Mouse (Mus musculus): Measurements from ENCODE around the gene Kcnj10. TPM values are rescaled to one million over a fixed set of nuclear protein-coding genes. Genes with fewer than 3 reads are reported as not detected.
A peak's percentile ranks its signal among the peaks of the same experiment; 100 is the strongest.

Gene Kcnj10
- polyA plus RNA-seq, 1 experiment from 2014 or later, result 0.77 TPM

DNA sequence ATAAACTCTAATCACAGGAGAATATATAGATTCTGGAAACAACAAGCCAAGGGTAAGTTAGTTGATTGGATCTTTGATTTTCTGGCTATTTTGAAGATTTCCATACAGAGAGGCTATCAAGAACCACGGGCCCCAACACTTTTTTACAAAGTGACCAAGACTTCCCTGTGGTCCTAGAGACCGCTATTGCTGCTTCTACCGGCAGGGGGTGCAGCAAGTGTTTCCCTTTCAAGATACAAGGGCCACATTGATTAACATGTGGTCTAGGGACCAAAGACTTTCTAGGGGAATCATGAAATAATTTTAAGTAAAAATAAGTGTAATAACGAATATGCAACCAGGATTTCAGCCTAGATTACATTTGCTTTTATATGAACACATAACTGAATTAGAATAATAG lies 69.8 kb downstream of the Kcnj10 start:
- H3K36me3 ChIP-seq, result no peaks in the 10 kb centered on the region
- H3K4me1 ChIP-seq (replicated peaks), result peaks cover 6% of the 10 kb centered on the region; the same call in 1 of the 2 replicates
- peak; percentile 54 for DNase-seq (ENCODE audit: low spot score)
- no peak overlapping the region for H3K4me3 ChIP-seq
- H3K9me3 ChIP-seq, result no peaks in the 10 kb centered on the region
- 0 out of 2 replicates have a peak, but pooled peaks cover 3% of the 10 kb centered on the region for H3K27me3 ChIP-seq (ENCODE audit: insufficient read depth, poor library complexity, severe bottlenecking)
- WGBS, result 6% methylated on average over 4 of the region's 4 CpGs
- no peak overlapping the region for H3K27ac ChIP-seq

DNA sequence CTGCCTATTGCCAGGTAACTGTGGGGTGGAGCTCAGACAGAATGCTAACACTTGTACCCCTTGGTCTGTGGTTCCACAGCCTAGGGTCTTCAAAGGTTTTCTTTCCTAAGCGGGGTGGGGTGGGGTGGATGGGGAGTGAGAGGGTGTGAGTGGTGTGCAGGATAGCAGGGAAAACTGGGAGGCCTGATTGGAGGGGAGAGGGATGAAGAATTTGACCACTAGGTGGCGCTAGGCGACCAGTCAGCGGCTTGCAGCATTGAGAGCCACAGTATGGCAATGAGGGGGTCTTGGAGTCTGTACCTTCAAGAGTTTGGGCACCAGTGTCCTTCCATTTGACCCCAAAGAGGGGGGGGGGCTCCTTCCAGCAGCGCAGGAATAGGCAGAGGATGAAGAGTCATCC lies 71.2 kb downstream of the Kcnj10 start:
- WGBS, result 2% methylated on average over 5 of the region's 5 CpGs
- no peaks in the 10 kb centered on the region for H3K4me1 ChIP-seq (replicated peaks)
- DNase-seq (ENCODE audit: low spot score), result peak; percentile 79
- no peak overlapping the region for H3K4me3 ChIP-seq
- 0 out of 2 replicates have a peak, but pooled peaks cover 3% of the 10 kb centered on the region for H3K27me3 ChIP-seq (ENCODE audit: insufficient read depth, poor library complexity, severe bottlenecking)
- H3K27ac ChIP-seq, result no peak overlapping the region
- H3K36me3 ChIP-seq, result no peaks in the 10 kb centered on the region
- no peaks in the 10 kb centered on the region for H3K9me3 ChIP-seq

DNA sequence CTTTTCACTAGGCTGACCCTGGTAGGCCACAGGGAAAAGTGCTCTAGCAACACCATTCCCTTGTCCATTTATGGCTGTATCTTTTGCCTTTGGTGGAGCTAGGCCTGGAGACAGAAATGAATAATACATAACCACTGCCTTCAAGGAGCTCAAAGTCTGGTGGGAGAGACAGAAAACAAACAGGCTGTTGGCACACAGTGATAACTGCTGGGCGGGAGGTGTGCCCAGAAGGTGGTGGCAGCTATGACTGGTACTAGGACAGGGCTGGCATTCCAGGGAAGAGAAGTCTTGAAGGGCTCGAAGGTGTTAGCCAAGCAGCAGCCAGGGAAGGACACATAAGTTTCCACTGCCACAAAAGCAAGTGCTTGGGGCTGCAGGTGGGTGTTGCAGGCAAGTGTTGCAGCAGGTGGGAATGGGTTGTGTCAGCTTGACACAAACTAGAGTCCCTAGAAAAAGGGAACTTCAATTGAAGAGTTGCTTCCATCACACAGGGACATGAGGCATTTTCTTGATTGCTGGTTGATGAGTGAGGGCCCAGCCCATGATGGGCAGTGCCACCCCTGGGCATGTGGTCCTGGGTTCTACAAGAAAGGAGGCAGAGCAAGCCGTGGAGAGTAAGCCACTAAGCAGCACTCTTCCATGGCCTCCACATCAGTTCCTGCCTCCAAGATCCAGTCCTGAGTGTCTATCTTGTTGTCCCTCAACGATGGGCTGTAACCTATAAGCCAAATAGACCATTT lies 72.7 kb downstream of the Kcnj10 start:
- DNase-seq (ENCODE audit: low spot score), result no peak
- Histone ChIP-seq H3K4me1 (replicated peaks) (peaks cover 6% of the 10 kb centered on the region), H3K9me3 (no peaks in the 10 kb centered on the region), H3K27ac (no peak overlapping the region), H3K36me3 (no peaks in the 10 kb centered on the region), H3K4me3 (no peak overlapping the region), H3K27me3 (ENCODE audit: insufficient read depth, poor library complexity, severe bottlenecking) (0 out of 2 replicates have a peak, but pooled peaks cover 3% of the 10 kb centered on the region)
- 81% methylated on average over 4 of the region's 4 CpGs for WGBS

DNA sequence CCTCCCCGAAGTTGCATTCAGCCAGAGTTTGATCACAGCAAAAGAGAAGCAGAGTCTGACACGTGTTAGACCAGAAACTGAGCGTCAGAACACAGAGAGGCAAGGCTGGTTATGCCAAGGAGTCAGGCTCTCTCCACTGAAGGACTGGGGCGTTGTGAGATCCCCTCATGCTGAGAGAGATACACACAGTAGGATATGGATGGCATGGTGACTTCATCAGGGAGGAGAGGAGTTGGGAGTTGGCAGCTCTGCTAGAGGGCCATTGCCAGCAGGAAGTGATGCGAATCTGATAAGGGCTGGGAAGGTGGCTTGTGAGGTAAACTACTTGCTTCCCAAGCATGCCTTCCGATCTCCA lies 73.2 kb downstream of the Kcnj10 start:
- no peak overlapping the region for H3K4me3 ChIP-seq
- no peak overlapping the region for H3K27ac ChIP-seq
- no peaks in the 10 kb centered on the region for H3K36me3 ChIP-seq
- H3K9me3 ChIP-seq, result no peaks in the 10 kb centered on the region
- 0 out of 2 replicates have a peak, but pooled peaks cover 3% of the 10 kb centered on the region for H3K27me3 ChIP-seq (ENCODE audit: insufficient read depth, poor library complexity, severe bottlenecking)
- DNase-seq (ENCODE audit: low spot score), result no peak
- 84% methylated on average over 6 of the region's 6 CpGs for WGBS
- peaks cover 6% of the 10 kb centered on the region for H3K4me1 ChIP-seq (replicated peaks)

DNA sequence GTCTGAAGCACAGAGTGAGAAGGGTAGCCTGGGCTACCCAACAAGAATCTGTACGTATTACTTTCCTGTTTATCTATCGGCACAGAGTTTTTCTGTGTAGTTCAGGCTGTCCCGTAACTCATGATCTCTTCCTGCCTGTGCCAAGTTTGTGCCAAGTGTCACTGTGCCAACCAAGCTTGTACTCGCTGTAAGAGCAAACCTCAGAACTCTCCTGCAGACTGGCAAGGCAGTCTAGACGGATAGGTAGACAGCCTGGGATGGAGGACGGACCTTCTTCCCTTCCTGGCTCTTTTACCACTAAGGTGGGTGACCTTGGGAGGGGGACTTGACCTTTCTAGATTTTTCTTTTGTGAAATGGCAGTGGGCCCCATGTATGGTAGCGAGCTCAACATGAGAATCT lies 74.1 kb downstream of the Kcnj10 start:
- no peak overlapping the region for H3K4me3 ChIP-seq
- 85% methylated on average over 7 of the region's 7 CpGs for WGBS
- DNase-seq (ENCODE audit: low spot score), result no peak
- H3K27me3 ChIP-seq (ENCODE audit: insufficient read depth, poor library complexity, severe bottlenecking), result 0 out of 2 replicates have a peak, but pooled peaks cover 3% of the 10 kb centered on the region
- H3K4me1 ChIP-seq (replicated peaks), result peaks cover 6% of the 10 kb centered on the region
- no peaks in the 10 kb centered on the region for H3K9me3 ChIP-seq
- no peaks in the 10 kb centered on the region for H3K36me3 ChIP-seq
- no peak overlapping the region for H3K27ac ChIP-seq

DNA sequence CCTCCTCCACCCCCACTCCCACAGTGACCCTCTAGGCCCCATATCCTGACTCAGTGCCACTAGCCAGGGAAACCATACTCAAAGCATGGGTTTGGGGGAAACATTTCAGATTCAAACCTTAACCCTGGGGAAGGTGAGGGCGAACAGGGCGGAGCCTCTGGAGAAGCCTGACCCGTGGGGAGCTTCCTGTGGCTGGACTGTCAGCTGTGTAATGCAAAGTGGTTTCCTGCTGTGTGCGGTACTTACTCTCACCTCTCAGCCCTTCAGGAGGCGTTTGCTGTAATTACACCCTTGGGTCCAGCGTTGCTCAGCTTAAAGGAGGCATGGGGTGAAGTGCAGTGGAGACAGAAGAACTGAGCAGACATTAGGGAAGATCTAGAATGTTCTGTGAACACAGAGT lies 77.2 kb downstream of the Kcnj10 start:
- no peak overlapping the region for H3K27ac ChIP-seq
- no peaks in the 10 kb centered on the region for H3K36me3 ChIP-seq
- H3K4me3 ChIP-seq, result no peak overlapping the region
- DNase-seq (ENCODE audit: low spot score), result no peak
- no peaks in the 10 kb centered on the region for H3K9me3 ChIP-seq
- peaks cover 6% of the 10 kb centered on the region for H3K4me1 ChIP-seq (replicated peaks)
- 12% methylated on average over 6 of the region's 6 CpGs for WGBS
- H3K27me3 ChIP-seq (ENCODE audit: insufficient read depth, poor library complexity, severe bottlenecking), result no peaks in the 10 kb centered on the region

DNA sequence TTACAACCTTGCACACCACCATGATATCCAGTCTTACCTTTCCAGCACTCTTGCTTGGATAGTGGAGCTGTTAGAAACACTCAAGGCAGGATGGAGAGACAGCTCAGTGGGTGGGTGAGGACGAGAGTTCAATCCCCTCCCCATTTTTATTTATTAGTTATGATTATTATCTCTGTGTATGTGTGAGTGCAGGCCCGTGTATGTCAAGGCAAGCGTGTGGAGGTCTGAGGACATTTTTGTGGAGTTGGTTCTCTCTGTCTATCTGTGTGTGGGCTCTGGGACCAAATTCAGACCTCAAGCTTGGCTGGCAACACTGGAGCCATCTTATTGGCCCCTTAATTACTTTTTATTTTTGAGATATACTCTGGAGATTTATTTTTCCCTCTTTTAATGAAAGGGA lies 77.6 kb downstream of the Kcnj10 start:
- Histone ChIP-seq H3K27ac (no peak overlapping the region), H3K4me3 (no peak overlapping the region), H3K27me3 (ENCODE audit: insufficient read depth, poor library complexity, severe bottlenecking) (no peaks in the 10 kb centered on the region), H3K36me3 (no peaks in the 10 kb centered on the region), H3K9me3 (no peaks in the 10 kb centered on the region), H3K4me1 (replicated peaks) (peaks cover 6% of the 10 kb centered on the region)
- WGBS, result 81% methylated on average over 3 of the region's 3 CpGs
- DNase-seq (ENCODE audit: low spot score), result no peak

DNA sequence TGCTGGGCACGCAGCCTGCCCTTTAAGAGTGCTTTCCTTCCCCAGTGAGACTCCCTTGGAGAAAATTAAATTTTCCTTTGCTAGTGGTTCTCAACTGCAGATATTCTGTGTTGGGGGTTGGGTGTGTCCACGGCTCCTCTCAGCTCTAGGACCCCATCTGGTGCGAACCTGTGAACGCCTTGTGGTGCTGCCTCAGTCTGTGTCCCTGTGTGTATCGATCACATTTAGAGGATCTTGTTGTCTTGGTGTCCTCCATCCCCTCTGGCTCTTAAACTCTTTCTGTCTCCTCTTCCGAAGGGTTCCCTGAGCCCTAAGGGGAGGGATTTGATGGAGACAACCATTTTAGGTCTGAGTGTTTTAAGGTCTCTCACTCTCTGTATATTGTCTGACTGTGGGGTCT lies 79.2 kb downstream of the Kcnj10 start:
- Histone ChIP-seq H3K4me3 (no peak overlapping the region), H3K4me1 (replicated peaks) (peaks cover 6% of the 10 kb centered on the region), H3K27ac (no peak overlapping the region), H3K9me3 (no peaks in the 10 kb centered on the region), H3K27me3 (ENCODE audit: insufficient read depth, poor library complexity, severe bottlenecking) (no peaks in the 10 kb centered on the region), H3K36me3 (no peaks in the 10 kb centered on the region)
- WGBS, result 87% methylated on average over 6 of the region's 6 CpGs
- DNase-seq (ENCODE audit: low spot score), result no peak

DNA sequence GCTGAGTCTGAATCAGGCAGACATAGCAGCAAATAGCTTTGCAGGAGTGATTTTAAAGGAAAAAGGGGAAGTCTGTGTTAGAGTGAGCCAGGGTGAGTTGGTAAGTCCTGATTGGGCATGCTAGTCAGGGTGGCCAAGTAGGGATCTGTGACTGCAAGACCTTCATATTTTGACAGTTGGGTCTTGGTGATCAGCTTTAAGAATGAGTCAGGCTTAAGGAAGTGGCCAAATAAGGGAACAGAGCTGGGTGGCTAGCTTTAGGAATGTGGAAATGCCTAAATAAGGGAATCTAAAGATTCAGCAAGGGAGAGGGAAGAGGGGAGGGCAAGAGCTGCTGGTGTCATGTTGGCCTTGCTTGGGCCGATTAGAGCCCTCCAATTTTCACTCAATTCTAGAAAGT lies 82.4 kb downstream of the Kcnj10 start:
- H3K27me3 ChIP-seq (ENCODE audit: insufficient read depth, poor library complexity, severe bottlenecking), result no peaks in the 10 kb centered on the region
- peaks cover under 1% of the 10 kb centered on the region for H3K4me1 ChIP-seq (replicated peaks)
- H3K27ac ChIP-seq, result no peak overlapping the region
- no peak for DNase-seq (ENCODE audit: low spot score)
- H3K36me3 ChIP-seq, result no peaks in the 10 kb centered on the region
- H3K4me3 ChIP-seq, result no peak overlapping the region
- H3K9me3 ChIP-seq, result no peaks in the 10 kb centered on the region
- WGBS, result 69% methylated on average over 1 of the region's 1 CpGs

Other genes starting within 250 kb of the Kcnj10 start
- 183 and 210 TPM in 2 replicates for gene Pex19, start 214.5 kb upstream of the Kcnj10 start, polyA plus RNA-seq (2016; fragmentation: Nextera tagmentation; extraction: Ambion mirVana)
- 120 and 125 TPM in 2 replicates for gene Dcaf8, start 193.1 kb upstream of the Kcnj10 start, polyA plus RNA-seq (2016; fragmentation: Nextera tagmentation; extraction: Ambion mirVana)
- gene Pea15a, start 134.4 kb upstream of the Kcnj10 start, polyA plus RNA-seq (2016; fragmentation: Nextera tagmentation; extraction: Ambion mirVana), result 295 and 370 TPM in 2 replicates
- gene Casq1, start 121.3 kb upstream of the Kcnj10 start, polyA plus RNA-seq (2016; fragmentation: Nextera tagmentation; extraction: Ambion mirVana), result 1.3 and 2.0 TPM in 2 replicates
- not detected in 2 replicates for gene Atp1a4, start 82.8 kb upstream of the Kcnj10 start, polyA plus RNA-seq (2016; fragmentation: Nextera tagmentation; extraction: Ambion mirVana)
- 63.5 and 142 TPM in 2 replicates for gene Igsf8, start 79.6 kb upstream of the Kcnj10 start, polyA plus RNA-seq (2016; fragmentation: Nextera tagmentation; extraction: Ambion mirVana)
- gene Atp1a2, start 43.1 kb upstream of the Kcnj10 start, polyA plus RNA-seq (2016; fragmentation: Nextera tagmentation; extraction: Ambion mirVana), result 2.1 and 2.3 TPM in 2 replicates
- gene Kcnj9, start 11.9 kb upstream of the Kcnj10 start, polyA plus RNA-seq (2016; fragmentation: Nextera tagmentation; extraction: Ambion mirVana), result 0.11 and 0.71 TPM in 2 replicates
- gene Pigm, start 35.3 kb downstream of the Kcnj10 start, polyA plus RNA-seq (2016; fragmentation: Nextera tagmentation; extraction: Ambion mirVana), result 8.7 and 10.5 TPM in 2 replicates
- gene Slamf9, start 134.1 kb downstream of the Kcnj10 start, polyA plus RNA-seq (2016; fragmentation: Nextera tagmentation; extraction: Ambion mirVana), result 0.16 TPM in 1 of 2 replicates, not detected in the other
- gene Igsf9, start 140.6 kb downstream of the Kcnj10 start, polyA plus RNA-seq (2016; fragmentation: Nextera tagmentation; extraction: Ambion mirVana), result 74.1 and 76.0 TPM in 2 replicates
- gene Tagln2, start 158.8 kb downstream of the Kcnj10 start, polyA plus RNA-seq (2016; fragmentation: Nextera tagmentation; extraction: Ambion mirVana), result 73.3 and 80.4 TPM in 2 replicates
- gene Cfap45, start 179.6 kb downstream of the Kcnj10 start, polyA plus RNA-seq (2016; fragmentation: Nextera tagmentation; extraction: Ambion mirVana), result 2.4 and 3.6 TPM in 2 replicates
- 0.15 TPM in 1 of 2 replicates, not detected in the other for gene Vsig8, start 214.7 kb downstream of the Kcnj10 start, polyA plus RNA-seq (2016; fragmentation: Nextera tagmentation; extraction: Ambion mirVana)
- gene Slamf8, start 249.4 kb downstream of the Kcnj10 start, polyA plus RNA-seq (2016; fragmentation: Nextera tagmentation; extraction: Ambion mirVana), result 0.12 TPM in 1 of 2 replicates, not detected in the other

Measured in hindbrain, embryonic 10.5 days (tissue).